Mouse (Mus musculus) left cerebral cortex, postnatal 10 days (tissue): ENCODE measurements around the gene Psmd1. TPM values are rescaled to one million over a fixed set of nuclear protein-coding genes. Genes with fewer than 3 reads are reported as not detected.
A peak's percentile ranks its signal among the peaks of the same experiment; 100 is the strongest.

Experiments used
- DNase-seq, 2 experiments: peaks; one replicate each; pipeline ENCODE4 v3.0.0; 2021 to 2022; ENCODE audit warnings: low spot score in 2 of 2, mixed read lengths in 1 of 2; ENCODE audit errors: extremely low spot score in 1 of 2
- intact Hi-C: fragments of 180-260 bp; cut with DNase I; formaldehyde crosslinking; loops from one replicate; pipeline ENCODE4 v1.15.1; 2025
- total RNA-seq, 2 experiments: library from RNA; stranded (reverse); gene quantifications; 2 replicates each; pipeline ENCODE4 v1.2.3; 2021

The Psmd1 gene
- total RNA-seq, 2 experiments from 2014 or later = 126 to 127 TPM

DNA sequence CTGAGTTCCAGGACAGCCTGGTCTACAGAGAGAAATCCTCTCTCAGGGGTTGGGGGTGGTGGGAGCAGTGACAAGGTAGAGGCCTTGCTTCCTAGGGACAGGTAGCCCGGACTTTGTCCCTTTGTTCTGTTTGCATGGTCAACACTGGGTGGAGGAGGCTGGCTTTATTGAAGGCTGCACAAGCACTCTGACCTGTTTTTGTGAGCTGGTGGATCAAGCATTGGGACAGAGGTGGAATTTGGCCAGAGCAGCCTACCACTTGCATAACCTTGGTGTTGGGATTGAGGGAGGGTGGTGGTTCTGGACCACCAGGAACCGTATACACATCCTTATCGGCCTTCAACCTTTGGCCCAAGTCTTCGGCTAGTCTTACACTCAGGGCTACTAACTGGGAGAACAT, 7.9 kb upstream of the Psmd1 start:
- intact Hi-C loops = no loop called here
- DNase-seq = no peak

- intact Hi-C loops = no loop called here
Observed at GRCm38 (mm10) chr1:86058856-86059769, 5.1 kb upstream of the Psmd1 start.

DNA sequence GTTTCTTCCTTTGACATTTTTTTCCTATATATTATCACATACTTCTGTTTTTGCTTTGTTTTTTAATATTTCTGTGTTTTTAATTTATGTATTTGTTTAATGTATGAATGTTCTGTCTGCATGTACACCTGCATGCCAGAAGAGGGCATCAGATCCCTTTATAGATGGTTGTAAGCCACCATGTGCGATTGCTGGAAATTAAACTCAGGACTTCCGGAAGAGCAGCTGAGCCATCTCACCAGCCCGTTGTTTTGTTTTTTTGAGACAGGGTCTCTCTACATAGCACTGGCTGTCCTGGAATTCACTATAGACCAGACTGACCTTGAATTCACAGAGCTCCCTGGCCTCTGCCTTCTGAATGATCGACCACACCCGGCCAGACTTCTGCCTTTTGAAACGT, 1.7 kb upstream of the Psmd1 start:
- intact Hi-C loops = no loop called here
- DNase-seq = no peak

More at GRCm38 (mm10) chr1:86058856-86059769, 5.1 kb upstream of the Psmd1 start:
- peak; percentile 87 to 94 for DNase-seq

DNA sequence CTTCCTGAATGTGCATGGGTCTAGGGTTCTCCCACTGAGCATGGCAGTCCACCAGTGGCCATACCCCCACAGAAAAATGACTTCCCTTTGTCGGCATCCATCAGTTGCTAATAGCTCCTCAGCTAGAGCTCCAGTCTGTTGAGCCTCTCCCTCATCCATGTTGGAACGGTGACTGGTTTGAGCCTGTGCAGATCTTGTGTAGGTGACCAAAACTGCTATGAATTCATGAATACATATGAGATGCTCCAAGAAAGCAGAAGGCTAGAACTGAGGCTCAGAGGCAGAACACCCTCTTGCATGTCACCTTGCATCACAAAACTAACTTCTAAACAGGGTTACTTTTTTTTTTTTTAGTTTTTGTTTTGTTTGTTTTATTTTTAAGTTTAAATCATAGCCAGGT, 12.4 kb downstream of the Psmd1 start:
- DNase-seq = no peak
- intact Hi-C loops = no loop called here

DNA sequence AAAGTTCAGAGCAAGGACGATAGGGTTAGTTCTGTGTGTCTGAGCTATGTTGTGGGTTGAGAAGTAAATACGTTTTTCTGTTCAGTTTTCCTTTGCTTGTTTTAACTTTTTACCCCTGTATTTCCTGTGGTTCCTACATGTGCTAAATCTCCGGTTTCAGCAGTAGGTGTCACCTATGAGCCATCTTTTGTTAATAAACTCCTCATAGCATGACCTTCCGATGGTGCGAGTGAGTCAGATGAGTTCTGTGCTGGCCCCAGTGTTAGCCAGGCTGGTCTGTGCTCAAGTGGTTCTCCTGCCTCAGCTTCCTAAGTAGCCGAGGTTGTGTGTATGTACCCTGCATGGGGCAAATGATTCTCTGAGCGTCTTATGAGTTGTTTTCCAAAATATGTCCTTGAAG, 30.2 kb downstream of the Psmd1 start:
- intact Hi-C loops = loop anchor here (5.0 kb wide), 2 partner anchors 38 to 263 kb away; partner anchors contain the start of genes Gm21972 and Ncl

GRCm38 (mm10) chr1:86105054-86105453, 40.9 kb downstream of the Psmd1 start:
- intact Hi-C loops = no loop called here
- DNase-seq = no peak

More for the DNA sequence above, 30.2 kb downstream of the Psmd1 start:
- no peak for DNase-seq

DNA sequence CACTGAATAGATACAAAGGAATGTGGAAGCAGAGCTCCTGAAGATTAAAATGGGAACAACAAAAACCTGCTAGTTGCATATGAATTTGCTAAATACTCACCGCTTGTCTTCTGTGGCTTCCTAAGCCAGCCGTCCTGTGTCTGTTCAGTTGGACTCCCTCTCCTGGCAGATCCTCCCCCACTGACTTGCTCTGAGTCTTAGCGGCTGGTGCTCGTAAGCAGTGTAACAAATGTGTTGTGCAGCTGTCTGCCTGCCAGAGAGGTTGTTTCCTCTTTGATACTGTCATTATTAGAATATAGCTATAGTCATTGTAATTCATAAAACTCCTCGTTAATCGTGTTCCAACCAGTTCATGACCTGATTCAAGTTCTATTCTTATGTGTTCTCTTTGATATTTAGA, 47.6 kb downstream of the Psmd1 start, which contains the start of gene Htr2b:
Htr2b (minus strand) TSS at position 192 of the 400 bp plus-strand sequence.
- intact Hi-C loops = no loop called here
- DNase-seq = peak; percentile 27 to 37

DNA sequence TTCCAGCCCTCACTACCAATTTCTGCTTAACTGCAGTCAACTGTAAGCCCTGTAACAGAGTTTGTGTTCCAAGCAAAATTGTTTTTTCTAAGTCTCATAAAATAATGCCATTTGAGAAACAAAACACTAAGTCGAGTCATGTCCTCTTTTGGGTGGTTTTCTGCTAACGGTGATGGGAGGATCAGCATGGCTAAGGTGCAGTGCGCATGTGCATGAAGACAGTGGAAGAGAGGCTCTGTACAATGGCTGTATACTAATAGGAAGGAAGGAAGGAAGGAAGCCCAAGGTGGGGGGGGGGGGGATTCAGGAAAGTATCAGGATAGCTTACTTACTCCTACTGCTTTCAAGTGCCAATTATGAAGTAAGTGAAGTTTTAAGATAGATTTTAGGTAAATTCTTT, 50.0 kb downstream of the Psmd1 start:
- DNase-seq = no peak
- intact Hi-C loops = no loop called here

DNA sequence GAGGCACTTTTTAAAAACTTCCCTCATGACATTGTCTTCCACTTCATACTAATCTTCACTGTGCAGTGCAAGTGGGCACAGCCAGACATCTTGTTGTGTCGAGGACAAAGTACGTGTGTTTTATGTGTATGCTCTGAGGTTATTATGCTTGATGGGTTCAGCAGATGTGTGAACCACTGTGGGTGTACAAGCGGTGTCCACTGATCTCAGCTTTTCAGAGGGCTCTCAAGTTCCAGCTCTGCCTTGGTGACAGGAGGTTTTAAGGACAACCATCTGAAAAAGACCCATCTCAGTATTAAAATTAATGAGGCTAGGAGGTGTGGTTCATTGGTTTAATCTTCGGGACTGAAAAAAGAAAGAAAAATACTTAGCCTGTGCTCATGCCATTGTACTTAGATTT, 55.4 kb downstream of the Psmd1 start:
- DNase-seq = no peak

DNA sequence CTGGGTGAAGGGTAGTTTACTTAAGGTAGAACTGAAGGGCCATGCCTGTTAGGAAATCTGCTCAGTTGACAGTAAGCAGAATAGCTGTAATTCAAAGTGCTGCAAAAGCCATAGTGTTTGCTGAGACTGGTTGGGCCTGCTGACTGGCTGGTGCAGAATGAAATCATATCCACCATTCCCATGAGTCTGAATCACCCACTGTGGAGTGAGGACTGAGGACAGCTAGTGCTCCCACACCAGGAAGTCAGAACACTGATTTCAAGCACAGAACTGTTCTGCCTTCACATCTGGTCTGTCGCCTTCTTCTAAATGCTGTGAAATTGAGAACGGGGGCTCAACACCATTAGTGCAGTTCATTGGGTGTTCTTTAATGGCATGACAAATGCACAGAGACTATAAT, 61.8 kb downstream of the Psmd1 start:
- no peak for DNase-seq
- intact Hi-C loops = loop anchor here (5.0 kb wide), 1 partner anchor 44 kb away; no protein-coding TSS in a partner anchor

More for the DNA sequence above, 55.4 kb downstream of the Psmd1 start:
- intact Hi-C loops = no loop called here

DNA sequence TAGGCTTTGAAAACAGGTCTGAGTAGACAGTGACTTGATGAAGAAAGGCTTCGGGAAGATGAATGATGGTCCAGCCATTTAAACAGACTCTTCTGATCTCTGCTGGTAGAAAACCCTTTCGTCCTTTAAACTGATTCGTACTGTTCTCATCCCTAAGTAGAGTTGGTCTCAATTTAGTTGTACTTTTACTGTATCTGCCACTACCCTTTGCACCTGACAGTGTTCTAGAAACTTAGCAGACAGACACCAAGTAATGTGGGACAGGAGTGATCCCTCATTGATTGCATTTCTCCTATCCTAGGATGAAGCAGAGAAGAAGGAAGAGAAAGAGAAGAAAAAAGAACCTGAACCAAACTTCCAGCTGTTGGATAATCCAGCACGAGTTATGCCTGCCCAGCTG, 69.2 kb downstream of the Psmd1 start, which contains the start of gene Gm21972:
Gm21972 (plus strand) TSS at position 301 of the 400 bp plus-strand sequence.
- DNase-seq = no peak

GRCm38 (mm10) chr1:86135315-86135714, 71.1 kb downstream of the Psmd1 start:
- intact Hi-C loops = no loop called here
- no peak for DNase-seq

More for the DNA sequence above, 69.2 kb downstream of the Psmd1 start, which contains the start of gene Gm21972:
- intact Hi-C loops = loop anchor here (5.0 kb wide), 1 partner anchor 41 kb away; no protein-coding TSS in a partner anchor

- intact Hi-C loops = no loop called here
- DNase-seq = no peak
Observed at GRCm38 (mm10) chr1:86141081-86141480, 76.9 kb downstream of the Psmd1 start.

DNA sequence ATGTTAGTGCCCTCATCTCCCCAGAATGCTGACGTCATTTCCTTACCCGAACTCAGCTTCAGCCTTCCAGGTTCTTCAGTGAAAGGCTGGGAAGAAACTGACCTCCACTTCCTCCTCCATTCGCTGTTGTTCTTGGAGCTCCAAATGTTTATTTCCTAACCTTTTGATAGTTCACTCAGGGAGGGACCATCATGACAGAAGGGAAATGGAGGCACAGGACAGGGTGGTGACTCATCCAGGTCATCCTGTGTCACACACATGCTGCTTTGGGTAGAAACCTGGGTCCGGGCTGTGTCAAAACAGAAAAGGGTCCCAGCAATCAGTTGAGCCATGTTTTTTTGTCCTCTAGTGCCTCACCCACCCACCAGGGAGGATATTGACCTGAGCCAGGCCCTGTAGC, 79.0 kb downstream of the Psmd1 start:
- intact Hi-C loops = no loop called here
- DNase-seq = no peak

- no peak for DNase-seq
- intact Hi-C loops = no loop called here
Observed at GRCm38 (mm10) chr1:86144001-86144944, 80.1 kb downstream of the Psmd1 start.

DNA sequence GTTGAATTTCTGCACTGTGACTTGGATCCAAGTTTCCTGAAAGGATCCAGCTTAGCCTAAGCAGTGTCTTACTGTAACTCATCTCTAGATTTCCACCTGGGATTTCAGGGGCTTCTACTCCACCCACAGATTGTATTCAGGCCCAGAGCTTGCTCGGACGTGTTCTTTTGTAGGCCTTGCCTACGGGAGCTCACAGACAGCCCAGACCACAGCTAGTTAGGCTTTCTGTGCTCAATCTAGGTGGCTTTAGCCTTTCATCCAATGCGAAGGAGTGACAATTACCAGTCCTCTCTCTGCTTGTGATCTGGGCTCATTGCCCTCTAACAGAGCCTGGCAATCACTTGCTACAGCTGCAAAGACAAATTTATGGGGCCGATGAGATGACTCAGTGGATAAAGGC, 82.1 kb downstream of the Psmd1 start:
- intact Hi-C loops = no loop called here
- no peak for DNase-seq

DNA sequence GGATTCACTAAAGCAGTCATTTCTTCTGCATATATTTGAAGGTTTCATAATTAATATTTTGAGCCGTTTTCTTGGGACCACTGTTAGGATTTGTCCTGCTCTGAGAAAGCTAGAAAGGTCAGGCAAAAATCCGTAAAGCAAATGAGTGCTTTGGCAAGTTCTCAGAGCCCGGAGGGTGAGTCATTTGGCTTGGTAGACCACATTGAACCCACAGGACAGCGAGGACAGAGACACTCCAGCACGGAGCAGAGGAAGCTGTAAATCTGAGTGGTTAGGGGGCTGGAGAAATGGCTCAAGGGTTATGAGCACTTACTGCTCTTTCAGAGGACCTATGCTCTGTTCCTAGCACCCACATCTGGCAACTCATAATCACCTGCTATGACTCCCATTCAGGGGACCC, 83.4 kb downstream of the Psmd1 start:
- intact Hi-C loops = no loop called here
- DNase-seq = no peak

GRCm38 (mm10) chr1:86148161-86148560, 84.0 kb downstream of the Psmd1 start:
- no peak for DNase-seq
- intact Hi-C loops = no loop called here

GRCm38 (mm10) chr1:86150929-86151328, 86.7 kb downstream of the Psmd1 start:
- no peak for DNase-seq
- intact Hi-C loops = no loop called here
